Mouse (Mus musculus) neural tube, embryonic 10.5 days (tissue): ENCODE results near the gene Gm9833.

Experiments
- DNase-seq: peaks from one replicate; pipeline ENCODE4 v3.0.0-alpha.2; 2017; ENCODE audit warnings: low spot score; ENCODE audit errors: extremely low spot score

Gm9833 gene

DNA sequence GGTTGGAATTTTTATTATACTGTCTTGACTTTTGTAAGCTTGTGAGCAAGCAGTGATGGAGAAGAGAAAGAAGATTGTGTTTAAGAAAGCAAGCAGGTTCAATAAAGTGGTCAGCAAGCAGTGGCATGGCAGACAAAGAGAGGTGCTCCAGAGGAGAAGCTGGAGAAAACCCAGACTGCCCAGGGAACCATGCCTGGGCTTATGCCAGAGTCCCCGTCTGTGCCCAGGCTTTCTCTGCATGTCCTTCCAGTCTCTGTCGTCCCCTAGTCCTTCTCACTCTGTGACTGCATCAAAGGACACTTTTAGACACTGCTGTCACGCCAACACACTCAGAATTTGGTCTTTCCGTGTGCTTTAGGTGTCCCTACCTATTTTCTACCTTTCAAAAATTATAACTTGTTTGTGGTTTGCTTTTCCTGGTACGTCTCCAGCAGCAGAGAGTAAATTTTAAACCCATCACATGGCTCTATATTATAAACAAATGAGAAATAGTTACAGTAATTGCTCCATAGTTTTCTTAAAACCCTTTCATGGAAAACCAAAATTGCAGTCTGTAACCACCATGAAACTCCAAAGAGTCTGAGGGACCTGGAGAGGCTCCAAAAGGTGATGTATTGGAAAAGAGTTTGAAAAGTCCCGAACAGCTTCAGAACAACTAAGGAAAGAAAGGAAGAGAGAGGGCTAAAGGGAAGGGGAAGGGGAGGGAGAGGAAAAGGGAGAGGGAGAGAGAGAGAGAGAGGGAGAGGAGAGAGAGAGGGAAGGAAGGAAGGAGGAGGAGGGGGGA, 34.2 kb downstream of the Gm9833 start:
- no peak for DNase-seq

DNA sequence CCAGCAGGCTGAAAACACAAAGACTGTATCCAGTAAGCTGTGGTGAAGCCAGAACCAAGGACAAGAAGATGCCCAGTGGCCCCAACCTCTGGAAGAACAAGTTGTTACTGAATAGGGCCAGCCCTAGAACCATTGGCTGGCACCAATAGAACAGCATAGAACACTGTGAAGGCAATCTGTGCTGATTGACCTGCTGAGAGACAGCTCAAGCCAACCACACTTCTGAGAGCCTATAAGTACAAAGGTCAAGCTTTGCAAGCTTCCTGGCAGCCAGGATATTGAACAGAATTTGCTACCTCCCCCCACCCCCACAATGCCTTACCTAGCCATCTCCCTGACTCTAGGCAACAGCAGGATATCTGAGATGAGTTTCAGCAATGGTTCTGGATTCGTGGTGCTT, 35.7 kb downstream of the Gm9833 start:
- no peak for DNase-seq

DNA sequence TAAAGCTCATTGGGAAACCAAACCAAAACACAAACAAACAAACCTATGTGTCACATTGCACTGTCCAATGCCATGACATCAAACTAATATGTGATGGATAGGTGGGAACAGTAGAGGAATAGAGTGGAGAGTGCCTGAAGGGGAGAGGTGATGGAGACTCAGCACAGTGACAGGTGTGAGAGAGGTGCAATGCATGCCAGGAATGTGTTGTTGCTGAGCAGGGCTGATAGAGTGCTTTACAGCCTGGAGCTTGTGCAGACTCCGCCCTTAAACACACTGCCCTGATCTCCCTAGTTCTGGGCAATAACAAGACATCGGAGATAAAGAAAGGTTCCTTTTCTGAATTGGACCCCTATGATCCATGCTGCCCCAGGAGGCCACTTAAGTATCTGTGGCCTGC, 36.2 kb downstream of the Gm9833 start:
- DNase-seq, result no peak

DNA sequence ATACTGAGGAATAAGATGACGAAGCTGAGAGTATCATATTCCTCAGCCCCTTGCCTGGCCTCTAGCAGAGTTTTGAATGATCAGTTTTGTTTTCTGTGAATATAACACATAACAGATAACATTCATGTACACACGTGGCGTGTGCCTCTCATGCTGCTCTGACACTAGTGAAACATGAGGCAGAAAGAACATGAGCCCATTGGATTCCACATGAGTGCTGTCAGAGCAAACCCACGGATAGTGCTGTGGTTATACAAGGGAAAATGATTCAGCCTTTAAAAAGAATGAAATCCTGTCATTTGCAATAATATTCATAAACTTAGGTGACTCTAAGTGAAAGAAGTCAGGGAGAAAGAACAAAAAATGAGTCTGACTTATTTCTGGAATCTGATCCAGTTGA, 37.4 kb downstream of the Gm9833 start:
- DNase-seq, result no peak

DNA sequence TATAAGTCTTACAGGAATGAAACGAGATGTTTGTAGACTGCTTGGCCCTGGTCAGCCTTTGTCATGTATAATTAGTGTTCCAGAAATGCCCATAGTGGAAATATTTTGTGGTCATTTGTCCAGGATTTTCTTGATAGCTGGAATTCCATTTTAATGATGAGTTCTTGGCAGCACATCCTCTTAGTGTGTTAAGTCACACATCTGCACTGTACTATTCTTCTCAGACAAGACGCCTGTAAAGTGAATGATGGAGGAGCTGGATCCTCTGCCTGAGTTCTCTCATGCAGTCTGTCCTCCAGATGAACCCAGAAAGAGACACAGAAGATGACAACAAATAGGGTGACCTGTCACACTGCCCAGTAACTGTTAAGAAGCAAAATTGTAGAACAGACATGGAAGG, 38.1 kb downstream of the Gm9833 start:
- no peak for DNase-seq

DNA sequence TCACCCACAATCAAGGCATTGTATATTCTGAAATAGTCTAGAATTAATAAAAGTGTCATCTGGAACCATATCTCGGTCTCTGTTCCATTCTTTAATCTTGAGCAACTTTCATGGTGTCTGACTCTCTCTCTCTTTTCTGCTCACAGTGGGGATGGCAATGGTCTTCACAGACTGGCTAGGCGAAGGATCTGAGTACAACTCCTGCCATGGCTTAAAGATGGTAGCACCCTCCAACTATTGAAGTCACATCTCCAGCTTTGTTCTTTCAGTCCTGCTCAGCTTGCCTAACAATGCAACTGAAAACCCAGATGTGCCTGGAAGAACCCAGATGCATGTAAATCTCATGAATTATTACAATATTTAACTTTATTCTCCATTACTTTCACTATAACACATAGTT, 38.6 kb downstream of the Gm9833 start:
- DNase-seq, result no peak

DNA sequence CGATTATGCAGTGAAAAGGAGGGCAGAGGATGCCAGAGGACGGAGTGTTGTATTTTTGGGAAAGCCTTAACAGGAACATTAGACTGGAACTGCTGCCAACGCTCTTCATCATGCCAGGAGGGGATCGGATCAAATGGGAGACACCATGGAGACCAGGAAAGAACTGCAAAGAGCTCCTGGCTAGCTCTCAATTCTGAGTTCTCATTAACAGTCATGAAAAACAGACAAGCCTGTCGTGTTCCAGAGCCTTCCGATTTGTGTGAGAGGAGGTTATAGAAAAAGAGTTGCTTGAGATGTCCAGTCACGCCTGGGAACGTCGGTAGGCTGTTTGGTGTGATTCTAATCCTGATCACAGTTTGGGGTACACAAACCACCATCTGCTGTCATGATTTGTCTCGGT, 39.0 kb downstream of the Gm9833 start:
- no peak for DNase-seq

DNA sequence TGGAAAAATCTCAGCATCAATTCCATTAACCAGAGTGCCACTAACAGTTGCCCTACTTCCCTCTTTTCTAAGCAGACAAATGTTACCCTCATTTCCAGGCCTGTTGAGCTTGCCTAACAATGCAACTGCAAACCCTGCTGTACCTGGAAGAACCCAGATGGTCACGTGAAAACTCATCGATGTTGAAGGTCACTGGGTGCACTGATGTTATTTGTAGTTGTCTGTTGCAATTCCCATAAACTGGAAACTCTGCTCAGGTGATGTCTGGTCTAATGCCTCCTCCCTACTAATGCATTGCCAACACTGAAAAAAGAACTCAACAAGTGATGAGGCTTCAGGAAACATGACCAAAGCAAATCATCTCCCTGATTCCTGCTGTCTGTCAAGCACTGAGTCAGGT, 39.6 kb downstream of the Gm9833 start:
- DNase-seq, result no peak
